Comparison of ENCODE assay signal across 10 mouse cellular contexts in the genomic region with DNA sequence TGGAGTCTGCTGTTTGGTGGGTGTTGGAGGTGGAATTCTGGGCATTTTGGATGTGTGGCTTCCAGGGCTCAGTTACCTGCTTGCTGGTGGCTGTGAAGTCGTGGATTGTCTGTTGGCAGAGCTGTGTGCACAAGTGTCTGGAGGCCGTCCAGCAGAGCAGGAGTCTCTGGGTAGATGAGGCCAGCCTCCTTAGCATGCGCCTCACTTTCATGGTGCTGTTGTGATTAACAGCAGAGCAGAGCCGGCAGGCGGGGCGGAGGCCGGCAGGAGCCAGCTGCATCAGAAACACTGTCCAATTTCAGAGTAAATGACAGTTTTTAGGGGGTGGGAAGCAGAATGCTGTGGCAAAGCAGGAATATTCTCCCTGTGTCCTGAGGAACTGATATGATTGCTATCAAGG. TPM values are rescaled to one million over a fixed set of nuclear protein-coding genes. Genes with fewer than 3 reads are reported as not detected.
DNase-seq lines count a peak whose midpoint lies in the region; ATAC-seq and TF ChIP-seq lines count a peak whose summit lies in the region.
"Had no signal": no experiment of that assay in that cellular context is flagged by ENCODE, and none has a peak within 500 bp of the region (broad histone marks: within the 10 kb centered on the region; RNA-seq: fewer than 3 reads in every experiment).

No protein-coding gene starts in this region.

- H3K9ac ChIP-seq in kidney, embryonic 15.5 days: no peak overlapping the region
- H3K9ac ChIP-seq in neural tube, embryonic 15.5 days (replicated peaks): 0 out of 2 replicates have a peak overlapping the region, but pooled peaks have one; percentile 20
- H3K9ac ChIP-seq: lung, embryonic 14.5 days had no signal

- no peak for ATAC-seq in kidney, embryonic 15.5 days (replicated peaks; ENCODE audit: low FRiP score)
- no peak for ATAC-seq in neural tube, embryonic 15.5 days (ENCODE audit: low FRiP score)
- ATAC-seq in megakaryocyte-erythroid progenitor cell, adult 5-6 weeks (replicated peaks; ENCODE audit: low FRiP score, low TSS enrichment, poor library complexity, severe bottlenecking): no peak

- H3K4me3 ChIP-seq in kidney, adult 2 months (ENCODE audit: insufficient read depth, low read depth, low read length): no peak overlapping the region
- no peak overlapping the region for H3K4me3 ChIP-seq in kidney, embryonic 15.5 days (replicated peaks)
- no peak overlapping the region for H3K4me3 ChIP-seq in neural tube, embryonic 15.5 days (replicated peaks)
- H3K4me3 ChIP-seq: erythroblast, embryonic 14.5 days had no signal

- TF ChIP-seq CTCF in kidney, adult 2 months (conservative IDR thresholded peaks at IDR 0.05; ENCODE audit: insufficient read depth, insufficient read length, low read depth, low read length): no peak

- peaks cover 47% of the 10 kb centered on the region for H3K4me1 ChIP-seq in kidney, adult 2 months (ENCODE audit: control insufficient read depth, insufficient read depth, low read length)
- peaks cover 59% of the 10 kb centered on the region for H3K4me1 ChIP-seq in kidney, embryonic 15.5 days
- peaks cover 98% of the 10 kb centered on the region for H3K4me1 ChIP-seq in neural tube, embryonic 15.5 days

- TF ChIP-seq POLR2A in kidney, adult 2 months (IDR thresholded peaks at IDR 0.05; ENCODE audit: low read depth, low read length): no peak

- H3K4me2 ChIP-seq in kidney, embryonic 15.5 days: no peak overlapping the region
- H3K4me2 ChIP-seq in neural tube, embryonic 15.5 days: no peak overlapping the region
- H3K4me2 ChIP-seq: lung, embryonic 14.5 days had no signal

- H3K9me3 ChIP-seq in kidney, embryonic 15.5 days (replicated peaks): no peaks in the 10 kb centered on the region
- no peaks in the 10 kb centered on the region for H3K9me3 ChIP-seq in neural tube, embryonic 15.5 days (replicated peaks)

- no peaks in the 10 kb centered on the region for H3K36me3 ChIP-seq in kidney, adult 2 months (ENCODE audit: control insufficient read depth, insufficient read depth, low read length)
- H3K36me3 ChIP-seq in kidney, embryonic 15.5 days: no peaks in the 10 kb centered on the region
- no peaks in the 10 kb centered on the region for H3K36me3 ChIP-seq in neural tube, embryonic 15.5 days

- intact Hi-C loops in heart, postnatal 36 days (cut with DNase I): no loop called here

- DNase-seq in kidney, adult 2 months: peak; percentile 62
- DNase-seq in cerebellum, adult 9-10 months: peak; percentile 74
- peak; percentile 24 to 37 for DNase-seq in heart, postnatal 36 days
- DNase-seq in left cerebral cortex, adult 11 months (ENCODE audit: low spot score): peak; percentile 29
- no peak for DNase-seq in retina, postnatal 1 day
- DNase-seq: lung, embryonic 14.5 days had no signal

- WGBS in kidney, adult 2 months: 56% methylated on average over 7 of the region's 7 CpGs
- WGBS in kidney, embryonic 15.5 days: 45% methylated on average over 7 of the region's 7 CpGs
- 5% methylated on average over 7 of the region's 7 CpGs for WGBS in neural tube, embryonic 15.5 days

- H3K27me3 ChIP-seq in kidney, adult 2 months (replicated peaks; ENCODE audit: control insufficient read depth, insufficient read depth, low read length): no peaks in the 10 kb centered on the region
- no peaks in the 10 kb centered on the region for H3K27me3 ChIP-seq in kidney, embryonic 15.5 days
- H3K27me3 ChIP-seq in neural tube, embryonic 15.5 days (replicated peaks): no peaks in the 10 kb centered on the region

- H3K27ac ChIP-seq in kidney, adult 2 months (ENCODE audit: insufficient read depth, low read depth, low read length): no peak overlapping the region
- no peak overlapping the region for H3K27ac ChIP-seq in kidney, embryonic 15.5 days
- H3K27ac ChIP-seq in neural tube, embryonic 15.5 days (replicated peaks): peak overlapping the region; percentile 74

RNA-seq across cellular contexts. Expression of a gene that starts 47.6 kb away (rescaled TPM):
- 111 and 118 TPM in 2 replicates for polyA plus RNA-seq in kidney, adult 2 months (2012; rRNA removed)
- polyA plus RNA-seq in kidney, embryonic 15.5 days (2015; fragmentation: Nextera tagmentation; extraction: Ambion mirVana): 108 TPM in 2 replicates
- total RNA-seq in heart, postnatal 36 days (2021): 100 to 1,000 TPM; 102 to 110 TPM
- 84.9 and 85.5 TPM in 2 replicates for polyA plus RNA-seq in neural tube, embryonic 15.5 days (2015; fragmentation: Nextera tagmentation; extraction: Ambion mirVana)
- 104 and 107 TPM in 2 replicates for total RNA-seq in megakaryocyte-erythroid progenitor cell, adult 5-6 weeks (2014; fragmentation: Nextera tagmentation)
- total RNA-seq in megakaryocyte-erythroid progenitor cell, adult 5-6 weeks (2017): 61.0 and 78.5 TPM in 2 replicates

RNA-seq across cellular contexts. Expression of a gene that starts 47.8 kb away (rescaled TPM):
- polyA plus RNA-seq in kidney, adult 2 months (2012; rRNA removed): 19.0 and 21.7 TPM in 2 replicates
- polyA plus RNA-seq in kidney, embryonic 15.5 days (2015; fragmentation: Nextera tagmentation; extraction: Ambion mirVana): 11.1 and 12.1 TPM in 2 replicates
- 10 to 100 TPM; 19.3 to 21.4 TPM for total RNA-seq in heart, postnatal 36 days (2021)
- 4.4 and 4.7 TPM in 2 replicates for polyA plus RNA-seq in neural tube, embryonic 15.5 days (2015; fragmentation: Nextera tagmentation; extraction: Ambion mirVana)
- total RNA-seq in megakaryocyte-erythroid progenitor cell, adult 5-6 weeks (2014; fragmentation: Nextera tagmentation): 8.1 and 11.5 TPM in 2 replicates
- 6.6 and 12.8 TPM in 2 replicates for total RNA-seq in megakaryocyte-erythroid progenitor cell, adult 5-6 weeks (2017)
